Mouse (Mus musculus): ENCODE data around the gene Aim2. TPM values are rescaled to one million over a fixed set of nuclear protein-coding genes. Genes with fewer than 3 reads are reported as not detected.

The Aim2 gene
- polyA plus RNA-seq, 1 experiment from 2014 or later, result 4.0 TPM

- Histone ChIP-seq H3K9ac (no peak overlapping the region), H3K9me3 (replicated peaks) (no peaks in the 10 kb centered on the region), H3K27me3 (replicated peaks) (peaks cover 7% of the 10 kb centered on the region; the same call in 1 of the 2 replicates), H3K4me2 (peak overlapping the region; percentile 84), H3K27ac (peak overlapping the region; percentile 83; the same call in 1 of the 2 replicates), H3K4me3 (no peak overlapping the region), H3K36me3 (no peaks in the 10 kb centered on the region; the same call in 1 of the 2 replicates), H3K4me1 (peaks cover 54% of the 10 kb centered on the region)
- WGBS (ENCODE audit: insufficient replicate concordance), result 47% methylated on average over 5 of the region's 5 CpGs
- ATAC-seq, result no peak
Observed at GRCm38 (mm10) chr1:173349192-173349591, 1.5 kb upstream of the Aim2 start.

DNA sequence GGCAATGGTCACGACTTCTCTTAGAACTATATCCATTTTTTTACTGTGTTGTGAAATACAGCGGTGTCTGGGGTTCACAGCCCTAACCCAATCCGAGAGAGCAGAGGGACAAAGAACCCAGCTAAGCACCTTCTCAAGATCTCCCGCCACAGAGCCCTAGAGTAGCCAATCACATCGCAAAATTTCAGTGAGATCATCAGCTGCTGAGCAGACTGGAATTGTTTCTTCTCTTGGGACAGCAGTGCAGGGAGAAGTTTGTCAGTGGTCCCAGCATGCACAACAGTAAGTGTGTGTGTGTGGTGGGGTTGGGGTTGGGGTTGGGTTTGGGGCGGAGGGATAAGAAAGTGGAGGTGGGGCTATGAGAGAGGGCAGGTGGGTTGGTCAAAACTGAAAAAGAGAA, 733 bp upstream of the Aim2 start:
- peaks cover 58% of the 10 kb centered on the region for H3K4me1 ChIP-seq
- no peaks in the 10 kb centered on the region; the same call in 1 of the 2 replicates for H3K36me3 ChIP-seq
- peak overlapping the region; percentile 83 for H3K27ac ChIP-seq
- peak; percentile 87 for ATAC-seq
- H3K27me3 ChIP-seq (replicated peaks), result peaks cover 7% of the 10 kb centered on the region; the same call in 1 of the 2 replicates
- peak overlapping the region; percentile 71 for H3K9ac ChIP-seq
- 3% methylated on average over 6 of the region's 6 CpGs for WGBS (ENCODE audit: insufficient replicate concordance)
- peak overlapping the region; percentile 84 for H3K4me2 ChIP-seq
- no peaks in the 10 kb centered on the region for H3K9me3 ChIP-seq (replicated peaks)
- H3K4me3 ChIP-seq, result peak overlapping the region; percentile 60

DNA sequence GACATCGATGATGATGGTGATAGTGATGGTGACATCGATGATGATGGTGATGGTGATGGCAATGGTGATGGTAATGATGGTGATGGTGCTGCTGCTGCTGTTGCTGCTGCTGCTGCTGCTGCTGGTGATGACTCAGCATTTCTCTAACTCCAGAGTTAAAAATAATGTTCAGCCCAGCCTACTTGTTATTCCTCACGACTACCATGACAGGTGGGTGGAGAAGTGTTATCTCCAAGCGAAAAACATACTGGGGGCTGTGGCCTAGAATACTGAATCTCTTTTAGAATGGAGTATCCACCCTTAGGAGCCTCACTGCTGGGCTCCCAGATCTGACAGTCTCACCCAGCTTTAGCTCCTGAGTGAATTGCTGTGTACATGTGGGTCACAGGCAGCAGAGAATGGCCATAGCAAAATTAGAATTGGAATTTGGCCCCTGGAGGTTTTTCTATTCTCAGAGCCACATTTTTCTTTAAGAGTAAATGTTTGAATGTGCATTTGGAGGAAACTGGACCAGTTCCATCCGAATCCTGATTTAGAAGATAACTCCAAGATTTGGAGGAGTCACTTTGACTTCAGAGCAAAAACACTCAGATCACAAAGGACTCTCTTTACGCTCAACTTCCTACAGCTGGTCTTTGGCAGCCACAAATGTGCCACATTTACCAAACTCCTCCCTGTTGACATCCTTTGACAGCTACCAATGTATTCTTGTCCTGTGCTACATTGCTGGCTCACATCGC, 4.6 kb downstream of the Aim2 start:
- peak overlapping the region; percentile 22; the same call in 1 of the 2 replicates for H3K9ac ChIP-seq

GRCm38 (mm10) chr1:173356699-173357098, 6.0 kb downstream of the Aim2 start:
- no peak overlapping the region for H3K9ac ChIP-seq
- H3K27me3 ChIP-seq (replicated peaks), result peaks cover 8% of the 10 kb centered on the region; the same call in 1 of the 2 replicates
- H3K4me3 ChIP-seq, result no peak overlapping the region
- no peaks in the 10 kb centered on the region; the same call in 1 of the 2 replicates for H3K36me3 ChIP-seq
- 76% methylated on average over 2 of the region's 2 CpGs for WGBS (ENCODE audit: insufficient replicate concordance)
- H3K9me3 ChIP-seq (replicated peaks), result no peaks in the 10 kb centered on the region
- ATAC-seq, result no peak
- H3K4me2 ChIP-seq, result no peak overlapping the region
- H3K27ac ChIP-seq, result no peak overlapping the region
- H3K4me1 ChIP-seq, result peaks cover 27% of the 10 kb centered on the region

More for the DNA sequence above, 4.6 kb downstream of the Aim2 start:
- ATAC-seq, result peak; percentile 85
- H3K36me3 ChIP-seq, result no peaks in the 10 kb centered on the region; the same call in 1 of the 2 replicates
- H3K4me1 ChIP-seq, result peaks cover 41% of the 10 kb centered on the region
- H3K27me3 ChIP-seq (replicated peaks), result peaks cover 3% of the 10 kb centered on the region; the same call in 1 of the 2 replicates
- no peaks in the 10 kb centered on the region for H3K9me3 ChIP-seq (replicated peaks)
- peak overlapping the region; percentile 83 for H3K27ac ChIP-seq
- no peak overlapping the region for H3K4me3 ChIP-seq
- H3K4me2 ChIP-seq, result peak overlapping the region; percentile 44
- 58% methylated on average over 7 of the region's 7 CpGs for WGBS (ENCODE audit: insufficient replicate concordance)

- 41% methylated on average over 4 of the region's 4 CpGs for WGBS (ENCODE audit: insufficient replicate concordance)
- Histone ChIP-seq H3K36me3 (no peaks in the 10 kb centered on the region), H3K27ac (no peak overlapping the region), H3K27me3 (replicated peaks) (peaks cover 8% of the 10 kb centered on the region; the same call in 1 of the 2 replicates), H3K4me3 (no peak overlapping the region), H3K9ac (no peak overlapping the region), H3K4me2 (no peak overlapping the region), H3K4me1 (peaks cover 24% of the 10 kb centered on the region), H3K9me3 (replicated peaks) (no peaks in the 10 kb centered on the region)
- no peak for ATAC-seq
Observed at GRCm38 (mm10) chr1:173357799-173358198, 7.1 kb downstream of the Aim2 start.

GRCm38 (mm10) chr1:173359590-173360290, 9.1 kb downstream of the Aim2 start:
- Histone ChIP-seq H3K36me3 (no peaks in the 10 kb centered on the region), H3K9ac (no peak overlapping the region), H3K9me3 (replicated peaks) (no peaks in the 10 kb centered on the region), H3K4me3 (no peak overlapping the region), H3K4me2 (no peak overlapping the region), H3K27ac (no peak overlapping the region), H3K27me3 (replicated peaks) (peaks cover 17% of the 10 kb centered on the region), H3K4me1 (peaks cover 17% of the 10 kb centered on the region)
- WGBS (ENCODE audit: insufficient replicate concordance), result 73% methylated on average over 4 of the region's 4 CpGs
- no peak for ATAC-seq

DNA sequence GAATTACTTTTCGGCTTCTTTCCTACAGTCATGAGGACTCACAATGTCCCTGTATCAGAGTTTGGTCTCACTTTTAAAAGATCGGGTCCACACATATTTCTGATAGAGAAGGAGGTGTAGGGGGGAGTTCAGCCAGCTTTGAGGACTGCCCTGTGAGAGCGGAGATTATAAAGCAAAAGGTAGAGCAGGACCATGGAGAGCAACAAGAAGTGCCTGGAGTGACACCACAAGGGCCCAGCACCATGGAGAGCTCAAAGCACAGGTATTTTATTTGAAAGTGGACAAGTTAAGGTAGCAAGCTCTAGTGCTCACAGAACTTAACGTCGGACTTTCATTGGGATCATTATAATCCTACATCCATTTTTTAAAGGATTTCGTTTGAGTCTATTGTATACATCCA, 11.0 kb downstream of the Aim2 start:
- peaks cover 13% of the 10 kb centered on the region for H3K4me1 ChIP-seq
- no peaks in the 10 kb centered on the region for H3K9me3 ChIP-seq (replicated peaks)
- no peak overlapping the region for H3K9ac ChIP-seq
- no peaks in the 10 kb centered on the region for H3K36me3 ChIP-seq
- no peak for ATAC-seq
- 26% methylated on average over 6 of the region's 6 CpGs for WGBS (ENCODE audit: insufficient replicate concordance)
- no peak overlapping the region for H3K27ac ChIP-seq
- H3K4me3 ChIP-seq, result no peak overlapping the region
- H3K27me3 ChIP-seq (replicated peaks), result peaks cover 36% of the 10 kb centered on the region
- H3K4me2 ChIP-seq, result no peak overlapping the region

DNA sequence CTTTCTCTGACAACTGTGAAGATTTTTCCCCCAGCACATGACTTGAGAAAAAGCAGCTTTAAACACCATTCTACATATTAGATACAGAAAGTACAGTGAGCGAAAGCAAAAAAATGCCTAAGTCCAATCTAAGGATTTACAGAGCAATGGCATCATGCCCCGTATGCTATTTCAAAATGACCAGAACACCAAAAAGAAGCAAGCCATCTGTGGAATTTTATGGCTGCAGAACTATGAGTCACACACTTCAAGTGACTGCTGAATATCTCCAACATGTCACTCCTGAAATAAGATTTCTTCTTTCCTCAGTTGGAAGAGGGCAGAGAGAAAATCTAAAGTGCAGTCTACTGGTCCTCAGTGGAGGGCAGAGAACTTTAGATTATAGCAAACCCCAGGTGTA, 12.8 kb downstream of the Aim2 start:
- no peak overlapping the region for H3K4me2 ChIP-seq
- no peak for ATAC-seq
- no peaks in the 10 kb centered on the region for H3K36me3 ChIP-seq
- no peak overlapping the region for H3K4me3 ChIP-seq
- no peak overlapping the region for H3K9ac ChIP-seq
- WGBS (ENCODE audit: insufficient replicate concordance), result 80% methylated on average over 2 of the region's 2 CpGs
- no peak overlapping the region for H3K27ac ChIP-seq
- peaks cover 54% of the 10 kb centered on the region for H3K27me3 ChIP-seq (replicated peaks)
- H3K4me1 ChIP-seq, result peaks cover 19% of the 10 kb centered on the region
- no peaks in the 10 kb centered on the region for H3K9me3 ChIP-seq (replicated peaks)

- Histone ChIP-seq H3K27me3 (replicated peaks) (peaks cover 58% of the 10 kb centered on the region), H3K27ac (no peak overlapping the region), H3K9me3 (replicated peaks) (no peaks in the 10 kb centered on the region), H3K4me2 (no peak overlapping the region), H3K9ac (no peak overlapping the region), H3K4me3 (no peak overlapping the region), H3K36me3 (no peaks in the 10 kb centered on the region), H3K4me1 (peaks cover 19% of the 10 kb centered on the region)
- ATAC-seq, result no peak
- 67% methylated on average over 4 of the region's 4 CpGs for WGBS (ENCODE audit: insufficient replicate concordance)
Observed at GRCm38 (mm10) chr1:173364125-173364800, 13.6 kb downstream of the Aim2 start.

DNA sequence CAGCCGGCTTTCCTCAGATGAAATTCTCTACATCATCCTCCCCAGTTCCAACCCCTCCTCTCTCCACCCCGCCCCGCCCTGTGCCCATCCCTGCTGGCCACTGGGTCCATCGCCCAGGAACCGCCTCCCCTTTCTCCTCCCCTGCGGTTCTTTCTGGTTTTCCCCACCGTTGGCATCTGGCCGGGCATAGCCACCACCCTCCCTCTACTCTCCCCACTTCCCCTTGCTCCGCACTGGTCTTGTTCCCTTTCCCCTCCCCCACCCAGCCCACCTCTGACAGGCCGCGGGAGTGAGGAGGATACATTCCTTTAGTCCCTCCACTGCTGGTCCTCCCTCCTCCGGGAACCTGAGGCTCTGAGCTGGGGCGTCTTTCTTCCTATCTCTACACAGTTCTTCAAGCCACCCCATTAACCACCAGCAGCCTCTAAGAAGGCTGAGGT, 15.3 kb downstream of the Aim2 start:
- H3K9ac ChIP-seq, result no peak overlapping the region
- H3K4me3 ChIP-seq, result no peak overlapping the region
- H3K36me3 ChIP-seq, result no peaks in the 10 kb centered on the region
- peaks cover 19% of the 10 kb centered on the region for H3K4me1 ChIP-seq
- no peaks in the 10 kb centered on the region for H3K9me3 ChIP-seq (replicated peaks)
- no peak overlapping the region for H3K27ac ChIP-seq
- H3K4me2 ChIP-seq, result peak overlapping the region; percentile 61; the same call in 1 of the 2 replicates
- H3K27me3 ChIP-seq (replicated peaks), result peaks cover 67% of the 10 kb centered on the region
- ATAC-seq, result peak; percentile 63
- WGBS (ENCODE audit: insufficient replicate concordance), result 3% methylated on average over 13 of the region's 13 CpGs

DNA sequence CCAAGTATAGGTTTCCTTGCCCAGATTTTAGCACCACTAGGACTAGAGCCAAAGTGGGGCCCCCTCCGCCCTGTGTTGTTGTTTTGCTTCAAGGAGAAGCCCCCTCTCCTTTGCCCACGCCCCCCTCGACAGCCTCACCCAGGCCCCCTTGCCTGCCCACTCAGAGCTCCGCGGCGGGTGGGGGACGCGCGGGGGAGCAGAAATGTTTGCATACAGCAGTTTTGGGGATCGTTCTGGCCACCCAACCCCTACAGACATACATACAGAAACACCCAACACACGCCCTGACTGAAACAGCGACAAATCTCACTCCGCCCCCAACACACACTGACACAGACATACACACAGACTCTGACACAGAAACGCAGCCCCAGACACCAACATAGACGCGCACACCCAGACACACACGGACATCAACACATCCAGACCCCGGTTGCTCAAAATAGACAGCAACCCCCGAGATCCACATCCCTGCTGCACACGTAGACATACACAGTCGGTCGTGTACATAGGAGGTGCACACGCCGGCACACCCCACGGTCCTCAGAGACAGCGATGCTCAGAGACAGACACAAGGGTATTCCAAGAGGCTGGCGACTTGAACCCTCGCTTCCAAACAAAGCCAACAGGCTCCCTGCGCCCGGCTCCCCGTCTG, 16.1 kb downstream of the Aim2 start:
- WGBS (ENCODE audit: insufficient replicate concordance), result 1% methylated on average over 31 of the region's 31 CpGs
- Histone ChIP-seq H3K27me3 (replicated peaks) (peaks cover 67% of the 10 kb centered on the region), H3K9ac (no peak overlapping the region), H3K36me3 (no peaks in the 10 kb centered on the region), H3K4me1 (peaks cover 19% of the 10 kb centered on the region), H3K27ac (no peak overlapping the region), H3K4me2 (peak overlapping the region; percentile 61), H3K9me3 (replicated peaks) (no peaks in the 10 kb centered on the region), H3K4me3 (peak overlapping the region; percentile 42)
- ATAC-seq, result peak; percentile 16; the same call in 1 of the 2 replicates

All from liver, embryonic 12.5 days (tissue).